Mouse (Mus musculus): Measurements from ENCODE around the gene Pqlc2. TPM values are rescaled to one million over a fixed set of nuclear protein-coding genes. Genes with fewer than 3 reads are reported as not detected.

The Pqlc2 gene
- polyA plus RNA-seq (2012; rRNA removed), result 10.2 and 11.6 TPM in 2 replicates

GRCm38 (mm10) chr4:139310171-139310898 is at the start of gene Pqlc2, which contains the start of gene Akr7a5:
Gene Pqlc2 (minus strand): TSS chr4:139310708.
Gene Akr7a5 (plus strand): TSS chr4:139310744.
- DNase-seq (ENCODE audit: low spot score), result peak; percentile 99

GRCm38 (mm10) chr4:139357211-139357610 is 46.7 kb upstream of the Pqlc2 start:
- no peak for DNase-seq (ENCODE audit: low spot score)

DNA sequence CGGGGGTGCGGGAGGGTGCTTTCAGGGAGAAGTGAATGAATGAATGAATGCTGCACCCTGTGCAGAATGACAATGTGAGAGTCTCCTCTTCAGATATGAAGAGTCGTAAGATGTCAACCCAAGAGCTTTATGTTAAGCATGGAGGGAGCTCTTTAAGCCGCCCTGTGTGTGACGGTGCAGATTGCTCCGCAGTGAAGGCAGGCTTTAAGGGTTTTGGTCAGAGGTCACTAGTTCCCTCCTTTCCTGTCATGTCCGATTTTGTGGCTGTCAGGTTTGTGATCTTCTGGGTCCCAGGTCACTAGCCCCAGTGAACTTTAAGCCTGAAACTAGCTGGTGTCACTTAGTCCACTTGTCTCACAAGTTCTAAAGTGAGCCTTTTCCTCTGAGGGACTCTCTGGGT is 42.3 kb upstream of the Pqlc2 start:
- no peak for DNase-seq (ENCODE audit: low spot score)

DNA sequence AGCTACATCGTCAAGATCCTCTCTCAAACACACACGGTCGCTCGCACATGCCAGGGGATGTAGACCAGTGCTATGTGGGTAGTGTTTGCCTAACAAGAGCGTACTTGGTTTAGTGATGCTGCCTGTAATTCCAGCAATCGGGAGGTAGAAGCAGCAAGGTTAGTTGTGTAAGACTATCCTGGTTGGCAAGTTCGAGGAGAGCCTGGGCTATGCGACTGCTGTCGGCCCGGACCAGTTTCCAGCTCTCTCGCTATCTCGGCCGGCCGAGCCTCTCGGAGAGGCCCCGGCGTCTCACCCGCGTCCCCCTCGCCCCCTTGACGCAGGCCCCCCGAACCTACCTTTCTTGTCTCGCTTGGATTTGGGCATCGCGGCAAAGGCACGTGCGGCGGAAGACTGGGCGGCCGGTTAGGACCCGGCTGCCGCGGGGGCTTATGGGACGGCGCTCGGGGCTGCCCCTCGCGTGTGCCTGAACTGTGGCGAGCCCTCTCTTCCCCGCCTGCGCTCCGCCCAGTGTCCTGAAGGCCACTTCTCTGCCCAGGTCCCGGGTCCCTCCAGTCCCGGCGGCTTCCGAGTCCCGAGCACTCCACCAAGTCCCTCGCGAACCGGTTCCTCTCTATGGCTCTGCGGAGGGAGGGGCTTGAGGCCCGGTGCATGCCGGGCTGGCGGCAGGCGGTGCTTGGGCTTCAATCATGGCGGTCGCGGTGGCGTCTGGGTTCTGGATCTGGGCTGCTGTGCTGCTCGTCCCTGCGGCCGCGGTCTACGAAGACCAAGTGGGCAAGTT is 41.6 kb upstream of the Pqlc2 start, which contains the start of the genes Mrto4, Emc1 and Ubr4:
Gene Mrto4, minus strand, starts transcription at position 646 of the 781 bp plus-strand sequence.
Gene Emc1, plus strand, starts transcription at position 657 of the 781 bp plus-strand sequence.
Gene Ubr4, plus strand, starts transcription at position 679 of the 781 bp plus-strand sequence.
- DNase-seq (ENCODE audit: low spot score), result peak; percentile 80

- no peak for DNase-seq (ENCODE audit: low spot score)
These were observed 35.0 kb upstream of the Pqlc2 start for GRCm38 (mm10) chr4:139345416-139346019.

DNA sequence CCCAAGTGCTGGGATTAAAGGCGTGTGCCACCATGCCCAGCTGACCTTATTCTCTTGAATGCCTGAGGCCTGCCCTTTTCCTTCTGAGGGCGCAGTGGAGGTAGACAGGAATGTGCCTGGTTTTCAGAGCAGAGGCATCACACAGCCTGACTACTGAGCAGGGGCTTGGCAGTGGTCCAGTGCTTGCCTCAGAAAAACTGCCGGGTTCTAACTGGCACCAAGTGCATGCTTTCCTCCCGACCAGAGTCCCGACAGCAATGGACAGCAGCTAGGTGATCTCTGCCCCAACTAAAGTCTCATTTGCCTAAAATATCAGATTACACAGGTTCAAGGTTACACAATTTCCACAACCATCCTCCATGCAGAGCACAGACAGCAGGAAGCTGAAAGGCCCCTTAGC is 33.2 kb upstream of the Pqlc2 start:
- no peak for DNase-seq (ENCODE audit: low spot score)

- no peak for DNase-seq (ENCODE audit: low spot score)
These were observed 31.2 kb upstream of the Pqlc2 start for GRCm38 (mm10) chr4:139341556-139342233.

- no peak for DNase-seq (ENCODE audit: low spot score)
These were observed 30.3 kb upstream of the Pqlc2 start for GRCm38 (mm10) chr4:139340835-139341234.

DNA sequence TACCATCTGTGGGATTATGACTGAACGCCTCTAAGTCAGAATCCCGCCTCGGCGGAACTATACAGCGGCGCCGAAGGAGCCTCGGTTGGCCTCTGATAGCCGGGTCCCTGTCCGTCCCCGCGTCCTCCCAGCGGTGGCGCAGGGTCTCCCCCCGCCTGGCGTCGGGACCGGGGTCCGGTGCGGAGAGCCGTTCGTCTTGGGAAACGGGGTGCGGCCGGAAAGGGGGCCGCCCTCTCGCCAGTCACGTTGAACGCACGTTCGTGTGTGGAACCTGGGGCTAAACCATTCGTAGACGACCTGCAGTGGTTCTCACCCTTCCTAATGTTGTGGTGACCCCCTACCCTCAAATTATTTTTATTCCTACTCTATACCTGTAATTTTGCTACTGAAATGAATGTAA is 27.6 kb upstream of the Pqlc2 start:
- DNase-seq (ENCODE audit: low spot score), result no peak

GRCm38 (mm10) chr4:139336822-139337483 is 26.4 kb upstream of the Pqlc2 start:
- peak; percentile 63 for DNase-seq (ENCODE audit: low spot score)

- no peak for DNase-seq (ENCODE audit: low spot score)
These were observed 25.0 kb upstream of the Pqlc2 start for GRCm38 (mm10) chr4:139335507-139335906.

DNA sequence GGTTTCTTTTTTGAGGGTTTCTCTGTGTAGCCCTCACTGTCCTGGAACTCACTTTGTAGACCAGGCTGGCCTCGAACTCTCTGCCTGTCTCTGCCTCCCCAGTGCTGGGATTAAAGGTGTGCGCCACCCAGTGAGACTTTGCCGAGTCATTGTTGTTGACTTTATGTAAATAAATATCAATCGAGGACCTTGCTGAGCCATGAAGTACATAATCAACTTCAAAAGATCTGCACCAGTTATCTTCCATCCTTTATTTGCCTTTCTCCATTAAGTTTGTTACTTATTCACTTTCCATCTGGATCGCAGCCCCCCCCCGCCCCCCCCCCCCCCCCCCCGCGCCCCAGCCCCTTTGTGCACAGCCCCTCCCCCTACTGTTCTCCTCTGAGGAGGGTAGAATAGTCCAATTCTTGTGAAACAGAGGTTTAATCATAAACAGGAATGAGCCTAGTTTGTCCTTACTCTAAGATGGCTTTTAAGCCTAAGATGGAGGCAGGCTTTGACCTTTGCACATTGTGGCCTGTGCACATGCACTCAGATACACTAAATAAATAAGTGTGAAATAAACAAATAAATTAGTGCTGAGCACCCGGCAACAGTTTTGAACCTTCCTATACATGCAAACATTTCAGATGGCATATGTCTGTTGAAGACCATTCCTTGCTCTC is 24.3 kb upstream of the Pqlc2 start:
- no peak for DNase-seq (ENCODE audit: low spot score)

GRCm38 (mm10) chr4:139330605-139331004 is 20.1 kb upstream of the Pqlc2 start:
- no peak for DNase-seq (ENCODE audit: low spot score)

DNA sequence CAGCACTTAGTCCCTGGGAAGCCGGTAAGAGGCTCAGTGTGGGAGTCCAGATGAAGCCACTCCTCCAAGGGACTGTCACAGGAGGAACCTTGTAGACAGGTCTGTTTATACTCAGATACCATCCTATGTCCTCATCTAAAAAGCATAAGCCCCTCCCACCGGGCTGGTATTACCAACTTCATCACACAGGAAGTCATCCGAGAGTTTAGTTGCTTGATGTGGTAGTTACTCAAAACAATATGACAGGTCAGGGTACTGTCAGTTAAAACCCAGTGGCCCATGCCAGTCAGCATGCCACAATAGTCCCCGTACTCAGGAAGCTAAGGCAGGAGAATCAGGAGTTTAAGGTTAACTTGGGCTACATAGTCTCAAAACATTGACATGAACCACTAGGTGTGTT is 9.2 kb upstream of the Pqlc2 start:
- no peak for DNase-seq (ENCODE audit: low spot score)

DNA sequence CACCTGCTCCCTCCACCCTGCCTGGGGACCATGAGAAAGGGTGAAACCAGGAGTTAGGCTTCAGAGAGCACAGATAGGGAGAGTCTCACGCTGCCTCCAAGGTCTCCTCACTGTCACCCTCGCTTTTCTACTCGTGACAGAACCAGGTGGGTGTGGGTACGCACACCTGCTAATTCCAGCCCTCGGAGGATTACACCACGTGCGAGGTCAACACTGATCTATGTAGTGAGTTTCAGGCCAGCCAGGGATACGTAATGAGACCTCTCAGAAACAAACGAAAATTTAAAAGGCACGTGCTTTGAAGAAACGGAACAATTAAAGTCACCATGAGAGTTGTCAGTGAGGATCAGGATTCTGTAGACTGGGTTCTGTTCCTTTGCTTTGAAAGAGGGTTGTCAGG is 7.9 kb upstream of the Pqlc2 start:
- DNase-seq (ENCODE audit: low spot score), result no peak

DNA sequence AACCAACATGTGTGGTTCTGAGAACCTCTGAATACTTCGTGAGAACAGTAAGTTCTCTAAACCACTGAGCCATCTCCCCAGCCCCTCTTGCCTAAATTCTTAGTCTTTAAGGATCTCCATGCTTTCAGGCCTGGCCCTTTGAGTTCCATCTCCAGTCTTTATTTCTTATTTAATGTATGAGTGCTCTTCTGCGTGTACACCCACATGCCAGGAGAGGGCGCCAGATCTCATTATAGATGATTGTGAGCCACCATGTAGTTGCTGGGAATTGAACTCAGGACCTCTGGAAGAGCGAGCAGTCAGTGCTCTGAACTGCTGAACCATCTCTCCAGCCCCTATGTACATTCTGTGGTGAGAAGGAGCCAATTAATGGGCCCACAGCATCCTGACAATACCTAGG is 2.1 kb upstream of the Pqlc2 start:
- DNase-seq (ENCODE audit: low spot score), result no peak

DNA sequence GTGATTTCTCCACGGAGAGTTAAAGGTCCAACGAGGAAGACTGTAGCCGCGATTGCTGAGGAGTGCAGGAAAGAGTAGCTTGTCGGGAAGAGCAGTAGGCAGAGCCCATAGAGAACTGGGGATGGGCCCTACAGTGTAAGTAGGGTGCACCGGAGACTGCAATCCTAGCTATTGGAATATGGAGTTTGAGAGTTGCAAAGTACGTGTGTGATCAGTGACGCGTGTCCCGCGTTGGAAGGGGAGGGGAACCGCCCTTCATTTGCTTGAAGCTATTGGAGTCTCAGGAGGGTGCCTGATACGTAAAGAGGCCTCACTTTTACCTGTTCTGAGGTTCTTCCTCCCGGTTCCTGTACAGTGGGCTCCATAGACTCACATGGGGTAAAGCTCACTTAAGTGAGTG is 1.2 kb upstream of the Pqlc2 start:
- DNase-seq (ENCODE audit: low spot score), result no peak

DNA sequence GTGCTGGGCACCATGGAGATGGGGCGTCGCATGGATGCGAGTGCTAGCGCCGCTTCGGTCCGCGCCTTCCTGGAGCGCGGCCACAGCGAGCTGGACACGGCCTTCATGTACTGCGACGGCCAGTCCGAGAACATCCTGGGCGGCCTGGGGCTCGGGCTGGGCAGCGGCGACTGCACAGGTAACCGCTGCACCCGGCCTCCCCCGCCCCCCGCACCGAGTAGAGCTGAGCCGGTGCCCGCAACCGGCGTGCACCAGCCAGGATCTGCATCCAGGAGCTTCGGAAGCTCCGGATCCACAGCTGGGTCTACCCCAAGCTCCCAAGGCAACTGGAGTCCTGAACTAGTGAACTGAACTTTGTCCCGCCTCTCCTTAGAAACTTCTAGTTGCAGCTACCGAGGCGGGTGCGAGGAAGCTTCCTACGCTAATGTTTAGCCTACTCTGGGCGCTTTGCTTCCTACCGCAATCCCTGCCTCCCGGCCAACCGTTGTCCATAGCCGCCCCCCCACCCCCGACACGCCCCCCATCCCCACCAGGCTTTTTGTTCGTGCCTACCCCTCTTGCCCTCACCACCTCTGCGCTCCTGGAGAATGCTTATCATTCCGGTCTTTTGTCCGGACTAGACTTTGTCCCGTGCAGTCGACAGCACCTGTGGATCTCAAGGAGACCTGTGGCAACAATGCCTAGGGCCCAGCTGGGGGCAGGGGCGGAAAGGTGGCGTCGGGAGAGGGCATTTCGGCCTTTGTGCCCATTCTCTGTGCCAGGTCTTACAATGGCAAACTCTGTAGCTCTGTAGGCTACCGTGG is 592 bp upstream of the Pqlc2 start:
- DNase-seq (ENCODE audit: low spot score), result no peak

DNA sequence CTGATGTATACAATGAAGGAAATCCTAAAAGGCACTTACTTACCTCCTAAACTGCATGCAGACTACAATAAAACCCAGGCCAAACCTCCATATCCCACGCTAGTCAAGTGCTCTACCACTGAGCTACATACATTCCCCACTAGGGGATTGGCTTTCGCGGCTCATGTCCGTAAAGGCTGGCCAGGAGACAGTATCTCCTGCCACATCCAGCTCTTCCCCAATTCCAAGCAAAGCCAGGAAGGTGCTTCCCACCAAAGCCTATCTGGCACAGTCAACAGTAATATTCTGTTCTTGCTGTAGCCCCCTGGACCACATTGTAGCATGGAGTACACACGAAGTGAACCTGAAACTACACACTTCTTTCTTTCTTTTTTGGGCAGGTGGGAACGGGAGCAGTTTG is 857 bp downstream of the Pqlc2 start:
- DNase-seq (ENCODE audit: low spot score), result no peak

GRCm38 (mm10) chr4:139307916-139308315 is 2.6 kb downstream of the Pqlc2 start:
- DNase-seq (ENCODE audit: low spot score), result no peak
